Mouse (Mus musculus) mouse trophoblast stem cell (cell line): ENCODE results near the gene Tnfrsf1a.

Experiments used
- in situ Hi-C, 2 experiments: fragments of 300-500 bp; cut with MseI, MboI; formaldehyde crosslinking; loops; 2 replicates in 1 of 2; 3 replicates in 1 of 2; pipeline ENCODE4 v1.15.1; 2025

Tnfrsf1a gene

GRCm38 (mm10) chr6:125353655-125354054, 4.5 kb downstream of the Tnfrsf1a start:
- in situ Hi-C loops, result no loop called here

GRCm38 (mm10) chr6:125354352-125355151, 5.4 kb downstream of the Tnfrsf1a start:
- in situ Hi-C loops, result no loop called here

GRCm38 (mm10) chr6:125355197-125355741, 6.1 kb downstream of the Tnfrsf1a start:
- in situ Hi-C loops, result no loop called here

GRCm38 (mm10) chr6:125356264-125356663, 7.1 kb downstream of the Tnfrsf1a start:
- in situ Hi-C loops, result no loop called here

GRCm38 (mm10) chr6:125357334-125357733, 8.2 kb downstream of the Tnfrsf1a start:
- in situ Hi-C loops, result no loop called here

GRCm38 (mm10) chr6:125359999-125360398, 10.8 kb downstream of the Tnfrsf1a start:
- in situ Hi-C loops, result loop anchor here in 1 of 2 experiments (10.0 kb wide), 1 partner anchor 85 kb away; no protein-coding TSS in a partner anchor

- in situ Hi-C loops, result loop anchor here in 1 of 2 experiments (10.0 kb wide), 1 partner anchor 86 kb away; no protein-coding TSS in a partner anchor
Observed at GRCm38 (mm10) chr6:125360846-125361245, 11.7 kb downstream of the Tnfrsf1a start.

- in situ Hi-C loops, result loop anchor here in 1 of 2 experiments (10.0 kb wide), 1 partner anchor 87 kb away; no protein-coding TSS in a partner anchor
Observed at GRCm38 (mm10) chr6:125361467-125362291, 12.5 kb downstream of the Tnfrsf1a start.

- in situ Hi-C loops, result loop anchor here in 1 of 2 experiments (10.0 kb wide), 1 partner anchor 88 kb away; no protein-coding TSS in a partner anchor
Observed at GRCm38 (mm10) chr6:125363021-125363420, 13.9 kb downstream of the Tnfrsf1a start.

GRCm38 (mm10) chr6:125363451-125364242, 14.5 kb downstream of the Tnfrsf1a start:
- in situ Hi-C loops, result loop anchor here in 1 of 2 experiments (10.0 kb wide), 1 partner anchor 89 kb away; no protein-coding TSS in a partner anchor

- in situ Hi-C loops, result loop anchor here in 1 of 2 experiments (10.0 kb wide), 1 partner anchor 90 kb away; no protein-coding TSS in a partner anchor
Observed at GRCm38 (mm10) chr6:125364448-125364847, 15.3 kb downstream of the Tnfrsf1a start.

- in situ Hi-C loops, result loop anchor here (5.0 to 10.0 kb wide), 2 partner anchors 33 to 91 kb away; no protein-coding TSS in a partner anchor
Observed at GRCm38 (mm10) chr6:125365522-125365921, 16.4 kb downstream of the Tnfrsf1a start.

GRCm38 (mm10) chr6:125366133-125366532, 17.0 kb downstream of the Tnfrsf1a start:
- in situ Hi-C loops, result loop anchor here (5.0 to 10.0 kb wide), 2 partner anchors 34 to 91 kb away; no protein-coding TSS in a partner anchor

- in situ Hi-C loops, result loop anchor here (5.0 to 10.0 kb wide), 2 partner anchors 36 to 93 kb away; no protein-coding TSS in a partner anchor
Observed at GRCm38 (mm10) chr6:125367758-125368371, 18.7 kb downstream of the Tnfrsf1a start.

GRCm38 (mm10) chr6:125377042-125377441, 27.9 kb downstream of the Tnfrsf1a start:
- in situ Hi-C loops, result no loop called here

GRCm38 (mm10) chr6:125377582-125378451, 28.7 kb downstream of the Tnfrsf1a start:
- in situ Hi-C loops, result no loop called here

- in situ Hi-C loops, result no loop called here
Observed at GRCm38 (mm10) chr6:125378621-125379020, 29.5 kb downstream of the Tnfrsf1a start.

- in situ Hi-C loops, result no loop called here
Observed at GRCm38 (mm10) chr6:125379781-125380180, 30.6 kb downstream of the Tnfrsf1a start.
